Mouse (Mus musculus): ENCODE measurements around the gene Peg10.

- TF ChIP-seq CTCF (IDR thresholded peaks at IDR 0.05; ENCODE audit: low read depth, low read length) (no peak), GATA1 (IDR thresholded peaks at IDR 0.05; ENCODE audit: borderline replicate concordance, low read length) (no peak), TAL1 (conservative IDR thresholded peaks at IDR 0.05; ENCODE audit: low read depth, low read length) (no peak), GATA2 (IDR thresholded peaks at IDR 0.05; ENCODE audit: borderline replicate concordance, low read depth, low read length) (no peak)
Measured at GRCm38 (mm10) chr6:4708971-4709370, 38.1 kb upstream of the Peg10 start.
